Mouse (Mus musculus) MEL (cell line): ENCODE results near the gene Lrrc74a. TPM values are rescaled to one million over a fixed set of nuclear protein-coding genes. Genes with fewer than 3 reads are reported as not detected.

Experiments
- DNase-seq: peaks from one replicate; pipeline ENCODE4 v3.0.0; 2011; ENCODE audit warnings: low read depth, low spot score
- H3K27ac ChIP-seq: 2 replicates; pipeline ENCODE4 v1.5.1; 2012; ENCODE audit warnings: low read depth, mild to moderate bottlenecking, control low read depth, low read length, moderate library complexity; ENCODE audit not compliant: control insufficient read depth
- H3K27me3 ChIP-seq, 2 experiments: fragments of 150-350 bp in 1 of 2; sonication (generic) in 1 of 2; 2 replicates each; pipeline ENCODE4 v1.6.1; 2012; ENCODE audit warnings: low read length in 2 of 2, mild to moderate bottlenecking in 2 of 2, improper control_type of control experiment in 1 of 2, moderate library complexity in 1 of 2; ENCODE audit not compliant: insufficient read depth in 2 of 2, control insufficient read depth in 1 of 2
- H3K36me3 ChIP-seq, 2 experiments: 2 replicates each; pipeline ENCODE4 v1.6.1; 2012 to 2014; ENCODE audit warnings: low read length in 2 of 2, improper control_type of control experiment in 1 of 2, inconsistent platforms in 1 of 2, mild to moderate bottlenecking in 1 of 2; ENCODE audit not compliant: insufficient read depth in 2 of 2, control insufficient read depth in 1 of 2
- H3K4me1 ChIP-seq, 2 experiments: fragments of 150-350 bp in 1 of 2; sonication (generic) in 1 of 2; 2 replicates each; pipeline ENCODE4 v1.6.1; 2012; ENCODE audit warnings: low read length in 2 of 2, improper control_type of control experiment in 1 of 2, mild to moderate bottlenecking in 1 of 2; ENCODE audit not compliant: insufficient read depth in 2 of 2, control insufficient read depth in 1 of 2
- H3K4me3 ChIP-seq, 2 experiments: fragments of 150-350 bp in 1 of 2; sonication (generic) in 1 of 2; 2 replicates each; pipeline ENCODE4 v1.5.1; 2012; ENCODE audit warnings: low read depth in 2 of 2, low read length in 2 of 2, mild to moderate bottlenecking in 2 of 2, moderate library complexity in 2 of 2, control low read depth in 1 of 2, improper control_type of control experiment in 1 of 2; ENCODE audit not compliant: control insufficient read depth in 1 of 2, insufficient read depth in 1 of 2
- H3K79me2 ChIP-seq: 2 replicates; pipeline ENCODE4 v1.6.1; 2012; ENCODE audit warnings: mild to moderate bottlenecking, low read length, moderate library complexity; ENCODE audit not compliant: control insufficient read depth, poor library complexity, insufficient read depth
- H3K9ac ChIP-seq: 2 replicates; pipeline ENCODE4 v1.6.1; 2012; ENCODE audit warnings: low read depth, mild to moderate bottlenecking, control low read depth, low read length, moderate library complexity; ENCODE audit not compliant: control insufficient read depth, poor library complexity, severe bottlenecking
- H3K9me3 ChIP-seq: fragments of 150-350 bp; sonication (generic); replicated peaks from 2 replicates; pipeline ENCODE4 v1.6.1; 2012; ENCODE audit warnings: mild to moderate bottlenecking, low read length, improper control_type of control experiment, moderate library complexity; ENCODE audit not compliant: insufficient read depth
- CHD1 ChIP-seq: IDR thresholded peaks from 2 replicates; pipeline ENCODE4 v1.6.1; 2012; ENCODE audit warnings: low read depth, mild to moderate bottlenecking, inconsistent platforms, low read length, improper control_type of control experiment
- E2F4 ChIP-seq: IDR thresholded peaks from 2 replicates; pipeline ENCODE4 v1.6.1; 2011; ENCODE audit warnings: low read depth, low read length, improper control_type of control experiment, borderline replicate concordance
- ELF1 ChIP-seq: IDR thresholded peaks from 2 replicates; pipeline ENCODE4 v1.6.1; 2014; ENCODE audit warnings: low read depth, mild to moderate bottlenecking, inconsistent platforms, low read length, improper control_type of control experiment, moderate library complexity
- EP300 ChIP-seq, 2 experiments: IDR thresholded peaks; 2 replicates each; pipeline ENCODE4 v1.6.1; 2011; ENCODE audit warnings: improper control_type of control experiment in 2 of 2, low read length in 2 of 2, low read depth in 1 of 2, mild to moderate bottlenecking in 1 of 2
- GABPA ChIP-seq: IDR thresholded peaks from 2 replicates; pipeline ENCODE4 v1.6.1; 2012; ENCODE audit warnings: low read depth, mild to moderate bottlenecking, inconsistent platforms, low read length, improper control_type of control experiment, moderate library complexity
- GATA1 ChIP-seq: IDR thresholded peaks from 2 replicates; pipeline ENCODE4 v1.6.1; 2011; ENCODE audit warnings: low read depth, low read length, improper control_type of control experiment
- HCFC1 ChIP-seq: IDR thresholded peaks from 2 replicates; pipeline ENCODE4 v1.6.1; 2012; ENCODE audit warnings: low read depth, mild to moderate bottlenecking, inconsistent platforms, low read length, improper control_type of control experiment, moderate library complexity
- JUND ChIP-seq: IDR thresholded peaks from 2 replicates; pipeline ENCODE4 v1.6.1; 2011; ENCODE audit warnings: low read depth, mild to moderate bottlenecking, improper control_type of control experiment, low read length
- KAT2A ChIP-seq: conservative IDR thresholded peaks from 2 replicates; pipeline ENCODE4 v1.6.1; 2012; ENCODE audit warnings: low read depth, low read length, improper control_type of control experiment, inconsistent platforms
- MAFK ChIP-seq: IDR thresholded peaks from 2 replicates; pipeline ENCODE4 v1.6.1; 2011; ENCODE audit warnings: low read depth, mild to moderate bottlenecking, low read length, improper control_type of control experiment, borderline replicate concordance
- MAX ChIP-seq: IDR thresholded peaks from 2 replicates; pipeline ENCODE4 v1.6.1; 2011; ENCODE audit warnings: low read length, improper control_type of control experiment
- MAZ ChIP-seq: IDR thresholded peaks from 2 replicates; pipeline ENCODE4 v1.6.1; 2012; ENCODE audit warnings: low read depth, mild to moderate bottlenecking, inconsistent platforms, low read length, improper control_type of control experiment
- MEF2A ChIP-seq: IDR thresholded peaks from 2 replicates; pipeline ENCODE4 v1.6.1; 2014; ENCODE audit warnings: low read depth, mild to moderate bottlenecking, inconsistent platforms, low read length, improper control_type of control experiment; ENCODE audit not compliant: poor library complexity, insufficient replicate concordance, severe bottlenecking; ENCODE audit errors: extremely low read depth
- MYB ChIP-seq: IDR thresholded peaks from 2 replicates; pipeline ENCODE4 v1.6.1; 2011; ENCODE audit warnings: mild to moderate bottlenecking, low read depth, low read length, improper control_type of control experiment
- MYC ChIP-seq: IDR thresholded peaks from 2 replicates; pipeline ENCODE4 v1.6.1; 2011; ENCODE audit warnings: low read depth, mild to moderate bottlenecking, low read length, improper control_type of control experiment, moderate library complexity
- NELFE ChIP-seq: IDR thresholded peaks from 2 replicates; pipeline ENCODE4 v1.6.1; 2011; ENCODE audit warnings: low read depth, low read length, improper control_type of control experiment
- NRF1 ChIP-seq: IDR thresholded peaks from 2 replicates; pipeline ENCODE4 v1.6.1; 2014; ENCODE audit warnings: low read depth, mild to moderate bottlenecking, inconsistent platforms, low read length, improper control_type of control experiment, moderate library complexity; ENCODE audit not compliant: poor library complexity, insufficient read depth, severe bottlenecking
- POLR2A ChIP-seq, 2 experiments: IDR thresholded peaks; 2 replicates each; pipeline ENCODE4 v1.6.1; 2011 to 2012; ENCODE audit warnings: low read length in 2 of 2, mild to moderate bottlenecking in 2 of 2, control low read depth in 1 of 2, improper control_type of control experiment in 1 of 2, low read depth in 1 of 2, moderate library complexity in 1 of 2; ENCODE audit not compliant: control insufficient read depth in 1 of 2, insufficient read depth in 1 of 2, poor library complexity in 1 of 2
- POLR2AphosphoS5 ChIP-seq: IDR thresholded peaks from 2 replicates; pipeline ENCODE4 v1.6.1; 2012; ENCODE audit warnings: low read depth, borderline replicate concordance, mild to moderate bottlenecking, inconsistent platforms, low read length, moderate library complexity, mixed read lengths
- RAD21 ChIP-seq: IDR thresholded peaks from 2 replicates; pipeline ENCODE4 v1.6.1; 2011; ENCODE audit warnings: mild to moderate bottlenecking, low read depth, low read length, improper control_type of control experiment
- SIN3A ChIP-seq: IDR thresholded peaks from 2 replicates; pipeline ENCODE4 v1.6.1; 2012; ENCODE audit warnings: low read length, improper control_type of control experiment, inconsistent platforms
- SMC3 ChIP-seq: IDR thresholded peaks from 2 replicates; pipeline ENCODE4 v1.6.1; 2011; ENCODE audit warnings: low read depth, low read length, improper control_type of control experiment
- TBP ChIP-seq: IDR thresholded peaks from 2 replicates; pipeline ENCODE4 v1.8.0; 2011; ENCODE audit warnings: low read depth, low read length, improper control_type of control experiment
- TCF12 ChIP-seq: IDR thresholded peaks from 2 replicates; pipeline ENCODE4 v1.6.1; 2014; ENCODE audit warnings: low read depth, mild to moderate bottlenecking, inconsistent platforms, low read length, improper control_type of control experiment, moderate library complexity
- UBTF ChIP-seq: IDR thresholded peaks from 2 replicates; pipeline ENCODE4 v1.6.1; 2012; ENCODE audit warnings: low read depth, mild to moderate bottlenecking, inconsistent platforms, low read length, improper control_type of control experiment, moderate library complexity, borderline replicate concordance; ENCODE audit not compliant: insufficient read depth
- ZMIZ1 ChIP-seq: IDR thresholded peaks from 2 replicates; pipeline ENCODE4 v1.6.1; 2012; ENCODE audit warnings: low read depth, mild to moderate bottlenecking, inconsistent platforms, low read length, improper control_type of control experiment, moderate library complexity
- ZNF384 ChIP-seq: IDR thresholded peaks from 2 replicates; pipeline ENCODE4 v1.6.1; 2012; ENCODE audit warnings: low read depth, mild to moderate bottlenecking, inconsistent platforms, low read length, improper control_type of control experiment
- polyA plus RNA-seq, 2 experiments: library from polyadenylated mRNA; stranded (reverse) in 1 of 2; unstranded in 1 of 2; fragments of >175 nt in 1 of 2; fragments of >200 nt in 1 of 2; gene quantifications; 2 replicates each; pipeline versions ENCODE4 v1.2.1 to v1.2.4; 2012; ENCODE audit warnings: low replicate concordance in 2 of 2, low read depth in 1 of 2; ENCODE audit not compliant: insufficient read length in 2 of 2, insufficient read depth in 1 of 2, missing spikeins in 1 of 2
- total RNA-seq: library from RNA; depleted of rRNA; stranded (reverse); fragments of 300-350 nt; gene quantifications from 2 replicates; pipeline ENCODE4 v1.2.3, GENCODE M21; 2012

Gene Lrrc74a
- total and polyA plus RNA-seq, 3 experiments, result not detected

DNA sequence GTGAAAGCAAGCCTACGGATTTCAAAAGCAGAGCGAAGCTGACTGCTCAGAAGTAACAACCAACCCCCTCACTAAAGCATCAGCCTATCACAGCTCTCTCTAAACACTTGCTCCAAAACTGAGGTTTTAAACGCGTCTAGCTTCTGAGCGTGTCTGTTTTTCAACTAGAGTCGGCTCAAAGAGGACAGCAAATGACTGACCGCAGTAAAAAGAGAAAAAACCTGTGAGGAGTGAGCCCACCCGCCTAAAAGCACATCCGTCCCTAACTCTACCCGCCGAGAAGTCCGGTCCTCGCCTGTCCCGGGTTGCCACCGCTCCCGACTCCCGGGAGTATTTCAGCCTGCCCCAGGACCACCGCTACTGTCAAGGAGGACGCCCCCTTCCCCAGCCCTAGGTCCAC lies 8.5 kb upstream of the Lrrc74a start (continued):
- TF ChIP-seq EP300 (IDR thresholded peaks at IDR 0.05; ENCODE audit: low read depth in 1 of 2, low read length in 2 of 2) (no peak), GATA1 (no peak), NELFE (no peak), HCFC1 (no peak)

DNA sequence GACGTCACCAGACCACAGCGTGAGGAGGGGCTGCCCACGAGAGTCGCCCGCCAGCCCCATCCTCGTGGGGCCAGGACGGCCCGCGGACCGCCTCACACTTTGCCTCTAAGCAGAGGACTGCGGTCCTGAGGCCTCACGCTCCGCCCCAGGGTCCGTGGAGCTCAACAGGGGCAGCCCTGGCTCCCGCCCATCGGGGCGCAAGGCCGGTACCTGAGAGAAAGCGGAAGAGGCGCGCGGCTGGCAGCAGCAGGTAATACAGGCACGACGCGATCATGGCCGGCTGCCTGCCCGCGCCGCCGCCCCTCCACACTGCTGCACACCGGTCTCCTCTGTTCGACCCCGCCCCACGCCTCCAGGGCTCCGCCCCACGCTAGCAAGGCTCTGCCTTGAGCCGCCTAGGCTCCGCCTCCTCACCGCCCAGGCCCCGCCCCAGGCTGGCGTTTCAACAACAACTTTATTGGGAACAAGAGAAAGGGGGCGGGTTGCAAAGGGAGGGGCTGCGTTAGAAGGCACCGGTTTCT lies 8.0 kb upstream of the Lrrc74a start, which contains the start of gene Angel1:
TSS of gene Angel1 (minus strand) at position 341 of the 521 bp plus-strand sequence.
- Histone ChIP-seq H3K27ac (no peak within 1 kb of the TSS), H3K36me3 (no peaks in the 10 kb centered on the region; a peak in 1 of 4 replicates)

GRCm38 (mm10) chr12:86761036-86761435 lies 26.9 kb downstream of the Lrrc74a start:
- Histone ChIP-seq H3K27me3 (peaks cover 2 to 5% of the 10 kb centered on the region in 2 experiments), H3K9me3 (no peaks in the 10 kb centered on the region), H3K9ac (no peak overlapping the region), H3K36me3 (no peaks in the 10 kb centered on the region), H3K79me2 (no peaks in the 10 kb centered on the region), H3K4me1 (no peaks in the 10 kb centered on the region), H3K27ac (no peak overlapping the region), H3K4me3 (no peak overlapping the region)
- TF ChIP-seq SIN3A, result no peak
- TF ChIP-seq TCF12, result no peak
- no peak for TF ChIP-seq E2F4
- no peak for TF ChIP-seq RAD21
- no peak for TF ChIP-seq JUND
- no peak for TF ChIP-seq POLR2A (IDR thresholded peaks at IDR 0.05; ENCODE audit: control insufficient read depth in 1 of 2, insufficient read depth in 1 of 2, low read depth in 1 of 2, low read length in 2 of 2, poor library complexity in 1 of 2)
- TF ChIP-seq KAT2A, result no peak
- no peak for TF ChIP-seq ZMIZ1
- TF ChIP-seq POLR2AphosphoS5, result no peak
- TF ChIP-seq GABPA, result no peak
- TF ChIP-seq ZNF384, result no peak
- no peak for TF ChIP-seq MEF2A
- no peak for TF ChIP-seq MYB
- no peak for TF ChIP-seq MAZ
- TF ChIP-seq TBP, result no peak
- TF ChIP-seq MYC, result no peak
- TF ChIP-seq MAFK, result no peak
- no peak for TF ChIP-seq CHD1
- DNase-seq, result no peak

More for the DNA sequence above, 8.0 kb upstream of the Lrrc74a start, which contains the start of gene Angel1:
- H3K9me3 ChIP-seq, result no peaks in the 10 kb centered on the region
- peak within 1 kb of the TSS; percentile 68 for H3K9ac ChIP-seq
- no peaks in the 10 kb centered on the region for H3K4me1 ChIP-seq
- H3K79me2 ChIP-seq, result no peaks in the 10 kb centered on the region
- TF ChIP-seq NRF1 (0 out of 2 replicates have a peak, but pooled peaks have one; percentile 24), MAZ (peak; percentile 100), ELF1 (no peak), MAX (peak; percentile 67), NELFE (0 out of 2 replicates have a peak, but pooled peaks have one; percentile 16), SMC3 (no peak), HCFC1 (peak; percentile 79), POLR2A (IDR thresholded peaks at IDR 0.05; ENCODE audit: control insufficient read depth in 1 of 2, insufficient read depth in 1 of 2, low read depth in 1 of 2, low read length in 2 of 2, poor library complexity in 1 of 2) (peak; percentile 70 to 78; a peak in 3 of 4 replicates), UBTF (no peak), SIN3A (0 out of 2 replicates have a peak, but pooled peaks have one; percentile 9)
- DNase-seq, result peak; percentile 97
- no peaks in the 10 kb centered on the region; a peak in 1 of 4 replicates for H3K27me3 ChIP-seq
- peak within 1 kb of the TSS; percentile 68 to 84 for H3K4me3 ChIP-seq
